Mouse (Mus musculus): Measurements from ENCODE around the gene Enpp7. TPM values are rescaled to one million over a fixed set of nuclear protein-coding genes. Genes with fewer than 3 reads are reported as not detected.

The Enpp7 gene
- polyA plus RNA-seq, 1 experiment from 2014 or later: not detected

- DNase-seq (ENCODE audit: low spot score): no peak
- Histone ChIP-seq H3K4me1 (peaks cover 98% of the 10 kb centered on the region), H3K4me3 (peak overlapping the region; percentile 83), H3K27ac (replicated peaks) (peak overlapping the region; percentile 93; the same call in 1 of the 2 replicates), H3K27me3 (replicated peaks; ENCODE audit: low read depth, poor library complexity, severe bottlenecking) (peaks cover 90% of the 10 kb centered on the region), H3K9me3 (no peaks in the 10 kb centered on the region), H3K36me3 (replicated peaks) (peaks cover 10% of the 10 kb centered on the region)
- WGBS: 21% methylated on average over 22 of the region's 22 CpGs
Measured at GRCm38 (mm10) chr11:119038744-119039484, 50.9 kb downstream of the Enpp7 start.

- peak overlapping the region; percentile 93 for H3K27ac ChIP-seq (replicated peaks)
- peak overlapping the region; percentile 83 for H3K4me3 ChIP-seq
- peaks cover 98% of the 10 kb centered on the region for H3K4me1 ChIP-seq
- H3K27me3 ChIP-seq (replicated peaks; ENCODE audit: low read depth, poor library complexity, severe bottlenecking): peaks cover 90% of the 10 kb centered on the region
- DNase-seq (ENCODE audit: low spot score): peak; percentile 28
- peaks cover 10% of the 10 kb centered on the region for H3K36me3 ChIP-seq (replicated peaks)
- no peaks in the 10 kb centered on the region for H3K9me3 ChIP-seq
- 2% methylated on average over 21 of the region's 21 CpGs for WGBS
Measured at GRCm38 (mm10) chr11:119039732-119040512, 51.9 kb downstream of the Enpp7 start.

GRCm38 (mm10) chr11:119040600-119041324 is 52.8 kb downstream of the Enpp7 start, which contains the start of gene Cbx8:
TSS of gene Cbx8 (minus strand) at chr11:119040969.
- Histone ChIP-seq H3K4me1 (peaks cover 98% of the 10 kb centered on the region), H3K27ac (replicated peaks) (peak within 1 kb of the TSS; percentile 93), H3K9me3 (no peaks in the 10 kb centered on the region), H3K27me3 (replicated peaks; ENCODE audit: low read depth, poor library complexity, severe bottlenecking) (peaks cover 90% of the 10 kb centered on the region), H3K4me3 (peak within 1 kb of the TSS; percentile 83), H3K36me3 (replicated peaks) (peaks cover 10% of the 10 kb centered on the region)
- DNase-seq (ENCODE audit: low spot score): peak; percentile 100
- WGBS: under 1% methylated on average over 63 of the region's 63 CpGs

GRCm38 (mm10) chr11:119041325-119041716 is 53.3 kb downstream of the Enpp7 start:
- H3K4me1 ChIP-seq: peaks cover 94% of the 10 kb centered on the region
- WGBS: under 1% methylated on average over 31 of the region's 31 CpGs
- peak overlapping the region; percentile 93 for H3K27ac ChIP-seq (replicated peaks)
- peaks cover 10% of the 10 kb centered on the region for H3K36me3 ChIP-seq (replicated peaks)
- no peaks in the 10 kb centered on the region for H3K9me3 ChIP-seq
- H3K27me3 ChIP-seq (replicated peaks; ENCODE audit: low read depth, poor library complexity, severe bottlenecking): peaks cover 90% of the 10 kb centered on the region
- peak; percentile 87 for DNase-seq (ENCODE audit: low spot score)
- peak overlapping the region; percentile 83 for H3K4me3 ChIP-seq

GRCm38 (mm10) chr11:119041750-119042465 is 53.9 kb downstream of the Enpp7 start:
- Histone ChIP-seq H3K4me3 (peak overlapping the region; percentile 83), H3K4me1 (peaks cover 95% of the 10 kb centered on the region), H3K27me3 (replicated peaks; ENCODE audit: low read depth, poor library complexity, severe bottlenecking) (peaks cover 90% of the 10 kb centered on the region), H3K9me3 (no peaks in the 10 kb centered on the region), H3K36me3 (replicated peaks) (peaks cover 10% of the 10 kb centered on the region), H3K27ac (replicated peaks) (peak overlapping the region; percentile 93)
- WGBS: under 1% methylated on average over 31 of the region's 31 CpGs
- no peak for DNase-seq (ENCODE audit: low spot score)

Other genes with a start within 250 kb of the Enpp7 start
- gene Rbfox3, start 76.6 kb upstream of the Enpp7 start, polyA plus RNA-seq (2016; fragmentation: Nextera tagmentation; extraction: Ambion mirVana): 2.3 and 2.5 TPM in 2 replicates
- 150 and 152 TPM in 2 replicates for gene Cbx2, start 34.8 kb downstream of the Enpp7 start, polyA plus RNA-seq (2016; fragmentation: Nextera tagmentation; extraction: Ambion mirVana)
- 11.6 and 12.4 TPM in 2 replicates for gene Cbx8, start 52.8 kb downstream of the Enpp7 start, polyA plus RNA-seq (2016; fragmentation: Nextera tagmentation; extraction: Ambion mirVana)
- 4.7 and 5.2 TPM in 2 replicates for gene Cbx4, start 98.0 kb downstream of the Enpp7 start, polyA plus RNA-seq (2016; fragmentation: Nextera tagmentation; extraction: Ambion mirVana)
- 25.3 and 25.5 TPM in 2 replicates for gene Tbc1d16, start 240.3 kb downstream of the Enpp7 start, polyA plus RNA-seq (2016; fragmentation: Nextera tagmentation; extraction: Ambion mirVana)
- gene Ccdc40, start 240.4 kb downstream of the Enpp7 start, polyA plus RNA-seq (2016; fragmentation: Nextera tagmentation; extraction: Ambion mirVana): 16.4 and 19.5 TPM in 2 replicates

All from embryonic facial prominence, embryonic 10.5 days (tissue).